Mouse (Mus musculus) cerebellum, adult 11-12 months (tissue): Measurements from ENCODE around the gene Tsc22d3.

Experiments
- DNase-seq: peaks from one replicate; pipeline ENCODE4 v3.0.0; 2022

The Tsc22d3 gene

DNA sequence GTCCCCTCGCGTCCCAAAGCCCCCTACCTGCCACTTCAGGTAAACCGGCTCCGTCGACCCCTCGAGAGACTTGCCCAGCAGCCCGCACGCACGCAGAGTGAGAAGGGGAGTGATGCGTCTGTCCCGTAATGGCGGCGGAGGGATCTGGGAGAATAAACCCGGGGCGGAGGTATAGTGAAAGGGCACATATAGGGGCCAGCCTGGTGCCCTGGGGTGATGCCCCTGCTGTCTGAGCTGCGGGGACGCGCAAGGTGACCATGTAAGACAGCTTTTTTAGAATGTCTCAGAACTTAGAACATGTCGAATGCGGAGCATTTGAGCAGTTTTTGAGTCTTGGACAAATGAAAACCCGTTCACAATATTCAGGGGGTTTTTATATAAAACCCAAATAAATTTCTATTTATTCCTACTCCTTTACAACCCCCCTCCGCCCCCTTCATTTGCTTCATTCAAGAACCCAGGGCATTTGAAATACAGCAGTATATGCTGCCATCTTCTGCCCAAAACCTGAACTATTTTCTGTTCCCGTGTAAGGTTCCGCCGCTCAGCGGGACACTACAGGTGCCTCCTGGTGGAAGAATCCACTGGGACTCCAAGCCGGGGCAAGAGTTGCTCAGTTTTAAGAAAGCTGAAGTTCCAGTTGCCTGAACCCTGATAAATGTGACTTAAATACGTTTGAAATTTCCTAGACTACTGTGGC, at the start of gene Tsc22d3:
Tsc22d3 (minus strand) TSS at position 250 of the 700 bp plus-strand sequence.
- DNase-seq: peak; percentile 36

DNA sequence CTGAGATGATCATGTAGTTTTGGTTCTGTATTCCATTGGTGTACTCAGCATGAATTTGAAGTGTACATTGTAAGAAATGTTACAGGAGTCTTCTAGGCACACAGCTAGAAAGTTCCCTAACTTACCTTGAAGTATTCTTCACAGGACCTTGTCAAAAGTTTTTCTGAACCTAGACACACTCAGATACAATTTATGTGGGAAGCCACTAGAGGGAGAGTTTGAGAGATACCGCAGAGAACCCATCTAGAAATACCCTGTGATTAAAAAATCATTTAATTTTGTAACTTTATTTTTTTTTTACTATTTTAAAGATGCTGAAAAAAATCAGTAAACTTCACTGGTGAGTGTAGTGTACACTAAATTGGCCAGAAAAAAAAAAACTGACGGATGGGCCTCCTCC, 39.1 kb upstream of the Tsc22d3 start:
- DNase-seq: no peak

DNA sequence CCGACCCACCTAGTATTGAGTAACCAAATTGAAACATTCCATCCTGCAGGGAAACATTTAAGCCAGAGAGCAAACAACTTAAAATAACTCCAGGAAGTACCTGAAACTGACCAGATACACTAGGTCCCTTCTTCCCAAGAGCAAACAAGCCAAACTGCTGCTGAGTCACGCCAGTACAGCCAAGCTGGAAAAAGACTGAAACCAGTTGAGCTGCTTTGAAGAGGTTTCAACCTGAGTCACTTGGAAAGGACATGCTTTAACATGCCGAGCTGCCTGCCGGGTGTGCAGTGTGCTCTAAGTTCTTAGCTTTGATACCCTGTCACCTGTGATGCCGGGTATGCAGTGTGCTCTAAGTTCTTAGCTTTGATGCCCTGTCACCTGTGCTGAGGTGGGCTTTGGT, 37.6 kb upstream of the Tsc22d3 start:
- no peak for DNase-seq

DNA sequence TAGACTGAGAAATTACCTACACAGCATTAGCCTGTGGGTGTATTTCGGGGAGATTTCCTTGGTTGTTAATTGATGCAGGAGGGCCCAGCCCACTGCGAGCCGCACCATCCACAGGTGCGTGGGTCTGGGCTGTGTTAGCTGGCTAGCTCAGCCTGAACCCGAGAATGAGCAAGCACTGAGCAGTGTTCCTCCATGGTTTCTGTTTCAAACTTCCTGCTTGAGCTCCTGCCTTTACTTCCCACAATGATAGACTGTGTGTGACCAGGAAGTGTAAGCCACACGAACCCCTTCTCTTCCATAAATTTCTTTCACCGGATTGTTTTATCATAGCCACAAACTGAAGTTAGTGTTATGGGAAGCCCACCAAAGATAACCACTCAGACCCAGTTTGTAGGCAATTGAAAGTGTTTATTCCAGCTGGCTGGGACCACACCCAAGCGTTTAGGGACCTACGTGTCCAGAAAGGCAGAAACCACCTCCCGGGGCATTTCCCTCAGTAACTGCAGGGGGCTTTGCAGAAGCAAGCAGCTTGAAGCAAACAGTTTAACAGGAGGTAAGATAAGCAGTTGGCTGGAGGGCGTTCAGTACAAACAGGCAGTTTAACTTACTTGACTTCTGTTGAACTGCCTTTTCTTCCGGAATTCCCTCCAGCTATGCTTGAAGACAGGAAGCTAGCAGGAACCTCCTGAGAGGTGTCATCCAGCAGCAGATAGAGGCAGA, 24.6 kb upstream of the Tsc22d3 start:
- no peak for DNase-seq

DNA sequence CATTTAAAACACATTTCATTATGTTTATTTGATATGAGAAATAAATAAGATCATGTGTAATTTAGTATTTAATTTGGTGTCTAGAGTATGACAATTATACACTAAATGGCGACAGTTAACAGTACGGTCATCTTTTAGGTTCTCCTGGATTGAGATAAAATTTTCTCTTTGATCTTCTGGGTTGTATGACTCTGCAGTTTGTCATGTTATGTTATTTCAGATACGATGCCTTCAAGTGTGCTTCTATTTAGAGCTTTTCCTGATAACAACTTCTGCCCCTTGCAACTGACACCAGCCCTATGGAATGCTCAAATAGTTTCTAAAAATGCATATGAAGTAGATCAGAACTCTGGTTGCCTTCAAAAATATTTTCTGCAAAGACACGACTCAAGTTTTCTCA, 9.5 kb upstream of the Tsc22d3 start:
- DNase-seq: no peak

DNA sequence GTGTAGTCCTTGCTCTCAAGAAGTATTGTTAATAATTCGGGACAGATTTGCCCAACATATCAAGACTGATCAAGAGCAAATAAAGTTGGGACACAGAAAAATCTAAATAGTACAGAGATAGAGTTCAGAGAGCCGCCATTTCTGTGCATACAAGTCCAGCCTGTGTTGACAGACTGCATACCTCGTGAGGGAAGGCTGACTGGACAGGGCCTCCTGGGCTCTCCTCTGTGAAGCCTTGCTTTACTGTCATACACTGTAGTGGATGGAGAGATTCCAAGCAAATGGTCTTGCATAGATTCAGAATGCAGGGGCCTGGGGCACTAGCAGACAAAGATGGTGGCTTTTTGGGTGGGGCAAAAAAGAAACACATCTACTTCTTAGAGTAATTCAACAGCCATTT, 1.4 kb upstream of the Tsc22d3 start:
- no peak for DNase-seq

DNA sequence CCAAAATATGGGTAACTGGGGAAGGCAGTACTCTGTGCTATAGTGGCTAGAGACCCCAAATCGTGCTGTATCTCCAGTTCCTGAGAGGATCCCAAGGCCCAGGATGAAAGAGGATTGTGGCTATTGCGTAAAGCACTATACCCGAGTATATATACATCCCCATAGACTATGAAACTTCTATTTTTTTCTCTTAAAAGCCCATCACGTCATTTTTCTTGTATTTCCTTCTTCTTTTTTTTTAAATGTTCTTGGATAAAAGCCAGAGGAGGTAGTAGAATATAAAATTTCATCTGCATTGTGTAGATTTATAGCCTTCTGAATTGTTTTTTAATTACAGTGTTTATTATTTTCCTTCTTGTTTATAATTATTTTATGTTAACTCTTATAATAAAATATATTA, 852 bp upstream of the Tsc22d3 start:
- DNase-seq: no peak

DNA sequence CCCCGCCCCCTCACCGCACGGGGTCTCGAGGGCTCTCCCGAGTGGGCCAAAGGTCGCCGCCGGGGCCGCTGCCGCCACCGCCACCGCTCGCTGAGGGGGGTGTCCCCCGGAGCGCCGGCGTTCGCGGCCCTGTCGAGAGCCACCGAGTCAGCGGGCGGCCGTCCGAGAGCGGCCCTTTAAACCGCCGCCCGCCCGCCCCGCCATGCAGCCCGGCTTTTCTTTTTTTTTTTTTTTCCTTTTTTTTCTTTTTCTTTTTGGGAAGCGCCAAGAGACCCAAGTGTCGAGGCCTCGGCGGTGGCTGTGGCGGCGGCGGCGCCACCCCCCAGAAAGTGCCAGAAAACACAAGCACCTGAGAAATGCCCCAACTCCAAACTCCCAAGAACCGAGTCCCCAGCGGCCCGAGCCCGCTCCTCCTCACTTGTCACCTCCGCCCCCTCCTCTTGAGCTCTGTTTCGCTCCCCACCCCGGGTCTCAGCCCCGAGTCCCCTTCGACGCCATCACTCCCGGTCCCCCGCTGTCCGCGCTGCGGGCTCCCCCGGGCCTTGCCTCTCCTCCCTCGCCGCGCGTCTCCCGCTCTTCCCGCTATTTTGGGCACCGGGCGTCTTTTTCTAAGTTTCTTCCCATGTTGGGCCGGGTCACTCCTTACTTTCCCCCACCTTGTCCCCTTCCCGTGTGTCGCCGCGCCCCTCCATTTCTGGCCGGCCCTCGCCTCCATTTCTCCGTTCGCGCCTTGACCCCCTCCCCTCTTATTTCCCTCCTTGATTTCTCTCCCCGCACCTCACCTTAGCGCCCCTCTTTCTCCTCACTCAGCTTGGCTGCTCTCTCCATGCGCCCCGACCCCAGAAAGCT, 674 bp downstream of the Tsc22d3 start:
- peak; percentile 10 for DNase-seq

DNA sequence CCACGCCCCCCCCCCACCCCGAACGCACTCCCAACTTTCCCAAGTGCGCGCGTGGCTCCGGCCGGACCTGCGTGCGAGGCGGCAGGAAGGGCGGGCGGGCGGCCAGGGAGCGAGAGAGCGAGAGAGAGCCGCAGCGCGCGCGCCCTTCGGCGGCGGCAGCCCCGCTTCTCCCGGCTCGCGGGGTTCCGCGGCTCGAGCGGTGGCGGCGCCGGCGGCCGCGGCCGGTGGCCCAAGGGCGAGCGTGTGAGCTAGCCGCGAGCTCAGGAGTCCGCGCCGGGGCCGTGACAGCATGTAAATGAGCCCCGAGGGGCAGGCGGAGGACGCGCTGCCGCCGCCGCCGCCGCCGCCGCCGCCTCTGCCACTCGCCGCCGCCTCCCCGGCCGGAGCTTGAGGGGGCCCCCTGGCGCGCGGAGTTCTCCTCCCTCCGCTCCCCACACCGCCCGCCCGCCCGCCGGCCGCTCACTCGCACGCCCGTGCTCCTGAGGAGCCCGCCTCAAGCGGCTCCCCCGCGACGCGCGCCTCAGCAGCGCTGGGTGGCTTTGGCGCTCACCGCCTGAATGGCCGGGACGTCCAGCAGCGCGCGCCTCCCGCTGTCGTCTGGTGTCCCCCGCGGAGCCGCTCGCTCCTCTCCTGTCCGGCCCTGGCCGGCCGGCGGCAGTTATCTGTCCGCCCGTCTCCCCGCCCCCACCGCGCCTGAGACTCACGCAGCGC, 1.5 kb downstream of the Tsc22d3 start:
- peak; percentile 26 for DNase-seq

DNA sequence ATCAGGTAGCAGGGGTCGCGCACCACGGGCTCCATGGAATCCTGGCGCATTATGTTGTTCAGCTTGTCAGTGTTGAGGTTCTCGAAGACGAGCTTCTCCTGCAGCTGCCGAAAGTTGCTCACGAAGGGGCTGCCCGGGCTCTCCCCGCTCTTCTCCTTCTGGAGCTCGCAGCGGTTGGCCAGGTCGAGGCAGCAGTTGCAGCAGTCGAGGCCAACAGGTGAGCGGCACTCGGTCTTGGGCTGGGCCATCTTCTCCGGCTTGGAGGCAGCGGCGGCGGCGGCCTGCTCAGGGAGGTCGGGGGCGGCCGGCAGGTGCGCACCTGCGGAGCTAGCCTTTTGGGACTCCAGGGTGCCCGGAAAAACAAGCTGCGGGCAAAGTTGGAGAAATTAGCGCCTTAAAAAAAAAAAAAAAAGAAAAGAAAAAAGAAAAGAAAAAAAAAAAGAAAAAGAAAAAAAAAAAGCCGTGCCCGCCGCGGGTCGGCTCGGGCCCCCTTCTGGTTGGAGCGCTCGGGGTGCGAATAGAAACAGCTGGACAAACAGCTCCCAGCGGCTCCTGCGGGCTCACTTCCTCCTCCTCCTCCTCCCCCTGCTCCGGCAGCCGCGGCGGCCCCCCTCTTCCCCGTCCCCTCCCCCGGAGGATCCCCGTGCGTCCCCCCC, 2.1 kb downstream of the Tsc22d3 start:
- no peak for DNase-seq

DNA sequence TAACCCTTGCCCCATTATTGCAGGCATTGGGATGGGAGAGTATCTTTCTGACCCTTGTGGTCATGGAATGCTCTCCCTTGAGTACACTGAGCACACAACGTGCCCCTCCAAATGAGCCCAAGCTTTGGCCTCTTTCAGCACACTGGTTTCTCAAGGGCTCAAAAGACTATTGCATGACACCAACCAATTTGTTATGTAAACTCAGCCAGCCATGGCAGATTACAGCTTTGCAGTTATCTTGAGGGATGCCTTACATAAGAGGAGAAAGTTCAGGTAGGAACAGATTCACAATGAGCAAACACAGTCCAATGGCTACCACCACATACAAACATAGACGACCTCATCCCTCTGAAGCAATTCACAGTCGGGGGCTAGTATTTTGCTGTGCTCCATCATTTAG, 9.3 kb downstream of the Tsc22d3 start:
- no peak for DNase-seq

DNA sequence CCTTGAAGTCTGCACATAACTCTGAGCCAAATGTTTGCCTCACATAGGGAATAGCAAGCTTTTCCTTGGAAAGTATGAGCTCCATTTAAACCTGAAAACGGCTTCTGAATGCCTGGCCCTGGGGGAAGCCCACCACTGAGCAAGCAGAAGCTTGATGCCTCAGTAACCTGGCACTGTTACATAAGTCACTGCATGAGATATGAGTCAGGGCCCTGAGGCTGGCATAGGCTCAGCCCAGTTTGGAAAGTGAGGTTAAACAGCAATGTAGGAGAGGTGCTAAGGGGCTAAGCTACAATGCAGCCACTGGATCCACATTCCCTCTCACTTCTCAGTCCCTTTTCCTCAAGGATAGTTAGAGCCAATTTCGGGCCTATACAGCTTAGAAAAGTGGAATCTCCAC, 10.3 kb downstream of the Tsc22d3 start:
- peak; percentile 12 for DNase-seq

DNA sequence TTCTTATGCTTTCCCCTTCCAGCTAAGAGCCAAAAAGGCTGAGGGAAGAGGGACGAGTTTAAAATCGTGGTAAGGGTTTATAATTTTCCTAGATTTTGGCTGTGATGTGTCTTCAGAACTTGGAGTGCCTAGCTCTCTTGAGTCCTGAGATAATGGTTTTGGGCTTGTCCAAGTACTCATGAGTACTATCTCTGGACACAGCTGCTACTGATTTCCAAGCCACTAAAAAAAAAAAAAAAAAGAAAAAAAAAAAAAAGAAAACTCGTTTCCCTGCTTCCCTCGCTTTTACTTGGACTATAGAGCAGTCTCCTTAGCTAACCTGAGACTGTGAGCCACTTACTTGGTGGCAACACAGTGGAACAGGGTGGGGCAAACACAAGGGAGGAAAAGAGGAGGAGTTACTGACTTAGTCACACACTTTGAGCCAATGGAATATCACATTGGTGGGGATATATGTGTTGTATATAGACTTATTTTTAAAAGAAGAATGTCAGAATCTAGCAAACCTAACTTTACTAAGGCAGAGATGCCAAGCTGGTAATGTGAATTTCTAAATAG, 11.2 kb downstream of the Tsc22d3 start:
- no peak for DNase-seq

DNA sequence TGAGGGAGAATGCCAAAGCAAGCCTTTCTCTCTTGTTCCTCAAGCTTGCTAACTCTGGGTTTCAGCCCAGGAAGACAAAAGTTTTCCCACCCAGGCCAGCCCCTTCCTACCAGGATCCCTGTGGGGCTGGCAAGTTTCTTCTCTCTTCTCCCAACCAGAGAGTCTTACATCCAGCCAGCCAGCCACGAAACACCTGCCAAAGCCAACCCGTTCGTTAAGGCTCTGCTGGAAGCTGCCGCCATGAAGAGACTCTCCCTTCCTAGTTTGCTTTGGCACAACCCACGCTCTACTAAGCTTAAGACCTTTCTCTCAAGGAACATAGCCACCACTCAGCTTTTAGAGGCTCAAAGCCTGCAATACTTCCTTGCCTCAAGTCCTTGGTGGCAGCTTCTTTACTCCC, 11.9 kb downstream of the Tsc22d3 start:
- DNase-seq: no peak

DNA sequence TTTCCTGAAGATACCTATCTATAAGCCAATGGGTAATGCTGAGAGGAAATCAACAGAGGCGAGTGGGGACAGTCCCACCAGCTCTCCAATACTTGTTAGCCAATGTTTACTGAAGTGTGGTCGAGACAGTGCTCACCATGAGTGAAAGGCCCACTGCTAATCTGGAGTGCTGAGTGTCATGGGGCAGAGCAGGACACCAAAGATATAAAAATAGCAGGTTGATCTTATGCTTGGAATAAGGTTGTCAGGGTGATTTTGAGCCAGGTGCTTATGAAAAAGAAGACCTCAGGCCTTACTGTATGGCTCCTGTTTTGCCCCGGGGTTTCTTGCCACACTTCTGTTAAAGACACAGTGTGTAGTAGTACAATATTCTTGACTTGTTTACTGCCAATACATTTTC, 20.0 kb downstream of the Tsc22d3 start:
- DNase-seq: no peak

DNA sequence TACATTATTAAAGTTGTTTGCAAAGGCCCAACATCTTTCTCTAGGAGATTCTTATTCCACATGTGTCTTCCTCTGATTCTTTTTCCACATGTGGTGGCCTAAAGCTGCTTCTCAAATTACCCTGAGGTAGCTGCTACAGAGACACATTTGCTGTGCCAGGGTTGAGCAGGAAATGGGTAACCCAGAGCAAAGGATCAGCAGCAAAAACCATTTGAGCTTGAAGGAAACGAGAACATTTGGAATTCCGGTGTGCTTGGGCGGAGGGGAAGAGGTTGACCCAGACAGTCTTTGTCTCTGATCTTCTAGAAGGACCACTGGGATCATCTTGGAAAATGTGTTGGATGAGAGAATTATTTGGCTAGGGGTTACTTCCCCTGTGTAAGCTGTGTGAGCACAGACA, 24.8 kb downstream of the Tsc22d3 start:
- no peak for DNase-seq

DNA sequence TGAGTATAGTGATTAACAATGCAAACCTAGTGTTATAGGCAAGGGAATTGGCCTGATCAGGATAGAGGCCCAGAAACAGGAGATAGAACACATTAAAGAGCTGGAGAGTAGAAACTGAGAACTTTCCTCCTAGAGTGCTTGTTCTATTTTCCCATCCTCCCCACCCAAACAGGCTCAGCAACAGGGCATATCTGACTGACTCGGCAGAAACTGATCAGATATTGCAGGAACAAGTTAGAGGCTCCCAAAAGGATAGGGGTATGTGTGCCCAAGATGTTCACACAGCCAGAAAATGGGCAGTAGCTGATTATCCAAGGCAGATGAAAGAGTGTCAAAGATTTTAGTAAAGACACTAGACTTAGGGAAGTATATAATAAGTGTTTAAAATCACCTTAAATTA, 25.3 kb downstream of the Tsc22d3 start:
- DNase-seq: no peak

DNA sequence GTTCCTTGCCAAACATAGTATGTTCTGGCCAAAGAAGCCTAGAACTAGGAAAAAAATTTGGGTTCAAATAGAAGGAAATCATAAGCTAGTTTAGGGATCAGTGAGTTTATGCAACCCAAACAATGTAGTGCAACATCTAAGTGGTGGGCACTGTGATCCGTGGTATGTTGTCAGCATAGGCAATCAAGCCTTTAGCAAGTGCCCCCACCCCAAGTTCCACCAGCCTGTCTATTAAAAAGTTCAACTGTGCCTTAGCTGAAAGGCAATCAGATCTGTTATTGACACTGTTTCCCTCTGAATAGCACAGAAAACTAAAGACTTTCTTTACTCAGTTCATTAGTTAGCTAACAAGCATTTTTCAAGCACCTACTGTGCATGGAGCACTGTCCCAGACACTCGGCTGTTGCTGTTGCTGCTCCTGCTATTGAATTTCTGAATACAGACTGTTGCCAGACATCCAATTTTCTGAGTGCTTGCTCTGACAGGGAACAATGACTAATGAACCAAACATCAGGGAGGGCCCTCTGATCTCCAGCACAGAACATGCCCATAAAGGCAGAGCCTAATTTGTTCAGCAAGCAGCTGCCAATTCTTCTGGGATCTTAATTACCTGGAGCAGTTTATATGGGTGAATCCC, 27.6 kb downstream of the Tsc22d3 start:
- no peak for DNase-seq

DNA sequence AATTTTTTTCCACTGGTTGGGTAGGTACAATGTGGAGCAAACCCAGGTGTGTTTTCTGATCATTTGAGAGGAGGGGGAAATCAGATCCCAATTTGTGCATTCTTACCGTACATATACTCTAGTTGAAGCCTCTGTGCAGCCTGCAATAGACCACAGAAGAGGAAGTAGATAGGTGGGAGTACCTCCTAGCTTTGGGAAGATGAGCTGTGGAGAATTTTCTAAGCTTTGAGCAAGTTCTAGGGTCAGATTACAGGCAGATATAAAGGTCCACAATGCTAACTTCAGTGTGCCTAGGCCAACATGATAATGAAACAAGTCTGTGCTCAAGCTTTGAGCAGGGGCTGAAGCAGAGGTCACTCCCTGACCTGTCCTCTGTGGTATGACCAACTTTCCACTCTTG, 30.9 kb downstream of the Tsc22d3 start:
- DNase-seq: no peak

DNA sequence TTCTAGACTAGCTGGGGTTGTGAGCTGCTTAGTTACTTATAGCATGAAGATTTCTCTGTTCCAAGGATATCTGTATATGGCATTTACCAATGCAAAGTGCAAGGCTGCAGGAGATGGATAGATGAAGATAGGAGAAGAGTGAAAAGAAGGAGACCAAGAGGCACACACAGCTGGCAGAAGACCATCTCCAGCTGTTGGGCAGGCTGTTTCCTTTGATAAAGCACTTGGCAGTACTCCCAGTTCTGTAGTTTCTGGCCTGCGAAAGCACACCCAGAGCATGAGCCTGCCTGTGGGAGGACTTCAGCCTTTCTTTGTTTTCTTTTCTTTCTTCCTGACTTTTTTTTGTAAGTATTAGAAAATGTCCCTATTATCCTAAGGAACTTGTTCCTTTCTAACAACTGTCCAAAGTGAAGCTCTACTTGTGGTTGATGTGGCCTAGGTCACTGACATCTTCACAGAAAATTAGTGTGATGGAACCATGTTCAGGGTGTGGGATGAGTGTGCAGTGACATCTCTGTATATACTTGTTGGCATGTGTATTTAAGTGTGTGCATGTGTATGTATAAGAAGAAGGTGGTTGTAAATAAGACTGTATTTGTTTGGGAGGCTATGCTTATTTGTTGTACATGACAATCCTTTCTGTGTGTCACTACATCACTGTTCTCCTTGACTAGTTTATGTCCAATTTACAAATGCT, 32.6 kb downstream of the Tsc22d3 start:
- DNase-seq: no peak

DNA sequence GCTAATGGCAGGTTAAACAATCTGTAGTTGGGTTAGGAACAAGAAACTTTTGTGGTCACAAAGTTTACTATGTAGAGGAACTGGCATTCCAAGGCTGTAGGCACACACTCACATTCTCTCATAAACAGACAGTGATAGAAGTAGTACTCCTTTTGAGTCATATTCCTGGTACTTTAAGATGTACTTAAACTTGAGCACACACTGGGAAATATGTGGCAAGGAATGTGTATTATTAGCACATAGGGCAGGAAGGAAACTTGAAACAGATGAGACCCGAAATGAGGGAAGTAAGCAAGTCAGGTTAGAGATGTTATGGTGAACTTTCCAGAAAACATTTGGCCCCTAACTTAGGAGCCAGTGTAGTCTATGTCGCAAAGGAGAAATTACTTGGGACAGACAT, 34.7 kb downstream of the Tsc22d3 start:
- DNase-seq: no peak
